Mouse (Mus musculus): ENCODE measurements around the gene Zfand4.

DNA sequence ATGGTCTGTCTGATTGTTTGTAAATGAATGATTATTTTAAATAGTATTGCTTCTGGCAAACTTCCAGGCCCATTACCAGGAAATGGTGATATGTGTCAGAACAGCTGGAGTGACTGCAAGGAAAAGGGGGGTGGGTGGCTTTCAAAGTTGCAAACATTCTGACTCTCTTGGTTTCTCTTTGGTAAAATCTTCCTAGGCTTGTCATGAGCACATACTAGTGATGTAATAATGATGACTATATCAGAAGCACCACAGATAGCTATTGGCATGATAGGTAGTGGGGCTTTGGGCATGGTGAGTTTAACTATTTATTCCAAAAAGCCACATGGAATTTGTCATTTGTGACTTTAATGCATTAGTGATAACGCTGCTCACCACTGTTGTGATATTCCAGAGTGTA is 110.1 kb downstream of the Zfand4 start:
- TF ChIP-seq GATA1 (IDR thresholded peaks at IDR 0.05; ENCODE audit: low read depth, low read length): no peak
- no peak for TF ChIP-seq KAT2A (conservative IDR thresholded peaks at IDR 0.05; ENCODE audit: low read depth, low read length)
- no peak for TF ChIP-seq POLR2AphosphoS5 (IDR thresholded peaks at IDR 0.05; ENCODE audit: borderline replicate concordance, low read depth, low read length)
- no peak for TF ChIP-seq POLR2A (IDR thresholded peaks at IDR 0.05; ENCODE audit: control insufficient read depth in 1 of 2, insufficient read depth in 1 of 2, low read depth in 1 of 2, low read length in 2 of 2, poor library complexity in 1 of 2)
- TF ChIP-seq USF1 (IDR thresholded peaks at IDR 0.05; ENCODE audit: low read depth, low read length): no peak
- TF ChIP-seq ZKSCAN1 (IDR thresholded peaks at IDR 0.05; ENCODE audit: low read depth, low read length): no peak

All from MEL (cell line).